Mouse (Mus musculus): Measurements from ENCODE around the gene Ttll5.

- TF ChIP-seq CTCF (IDR thresholded peaks at IDR 0.05; ENCODE audit: low read depth) (no peak), EP300 (IDR thresholded peaks at IDR 0.05; ENCODE audit: low read depth) (no peak)
These were observed 145.1 kb downstream of the Ttll5 start for GRCm38 (mm10) chr12:85969571-85969970.

Measured in heart, postnatal 0 days (tissue).